Mouse (Mus musculus): ENCODE data around the gene Ablim1.

- TF ChIP-seq CTCF (IDR thresholded peaks at IDR 0.05; ENCODE audit: low read depth, low read length): no peak
- TF ChIP-seq POLR2A (IDR thresholded peaks at IDR 0.05; ENCODE audit: extremely low read depth, insufficient read depth, low read length): no peak
Measured at GRCm38 (mm10) chr19:57363076-57363475, 48.4 kb upstream of the Ablim1 start.

Measured in liver, adult 2 months (tissue).